Mouse (Mus musculus): ENCODE measurements around the gene Cd59a. TPM values are rescaled to one million over a fixed set of nuclear protein-coding genes. Genes with fewer than 3 reads are reported as not detected.
"Not testable (repeated sequence)": the region's sequence is repeated elsewhere in the genome, so short reads cannot be mapped to it uniquely, and the experiment has no call there.

The Cd59a gene
- 25.5 and 26.5 TPM in 2 replicates for polyA plus RNA-seq (2016; fragmentation: Nextera tagmentation; extraction: Ambion mirVana)

DNA sequence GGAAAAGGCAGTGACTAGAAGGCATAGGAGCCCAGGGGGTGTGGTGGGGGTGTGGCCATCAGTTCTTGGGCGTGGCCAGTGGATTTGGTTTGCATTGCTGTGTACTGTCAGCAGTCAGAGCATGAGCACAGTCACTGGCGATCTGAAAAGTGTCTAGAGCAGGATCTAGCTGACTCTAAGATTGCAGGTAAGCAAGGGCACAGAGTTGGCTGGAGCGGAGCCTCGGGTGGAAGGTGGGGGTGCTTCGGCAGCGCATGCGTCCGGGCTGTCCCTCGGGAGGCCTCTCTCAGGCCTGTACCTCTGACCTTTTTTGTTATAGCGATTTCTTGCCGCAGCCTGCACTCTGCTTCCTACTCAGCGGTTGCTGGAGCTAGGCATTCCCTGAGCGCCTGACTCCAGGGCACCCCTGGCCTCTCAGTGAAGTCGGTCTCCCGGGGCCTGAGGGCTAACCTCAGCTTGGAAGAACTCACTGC is at the start of gene Cd59a:
TSS of gene Cd59a (plus strand) at position 61 of the 473 bp plus-strand sequence.
- Histone ChIP-seq H3K36me3 (no peaks in the 10 kb centered on the region), H3K4me1 (peaks cover 35% of the 10 kb centered on the region), H3K9me3 (replicated peaks) (no peaks in the 10 kb centered on the region), H3K27ac (replicated peaks) (peak within 1 kb of the TSS; percentile 87), H3K4me3 (peak within 1 kb of the TSS; percentile 61), H3K27me3 (ENCODE audit: low read depth, poor library complexity, severe bottlenecking) (no peaks in the 10 kb centered on the region)
- DNase-seq (ENCODE audit: low spot score), result peak; percentile 77
- WGBS, result 4% methylated on average over 15 of the region's 15 CpGs

DNA sequence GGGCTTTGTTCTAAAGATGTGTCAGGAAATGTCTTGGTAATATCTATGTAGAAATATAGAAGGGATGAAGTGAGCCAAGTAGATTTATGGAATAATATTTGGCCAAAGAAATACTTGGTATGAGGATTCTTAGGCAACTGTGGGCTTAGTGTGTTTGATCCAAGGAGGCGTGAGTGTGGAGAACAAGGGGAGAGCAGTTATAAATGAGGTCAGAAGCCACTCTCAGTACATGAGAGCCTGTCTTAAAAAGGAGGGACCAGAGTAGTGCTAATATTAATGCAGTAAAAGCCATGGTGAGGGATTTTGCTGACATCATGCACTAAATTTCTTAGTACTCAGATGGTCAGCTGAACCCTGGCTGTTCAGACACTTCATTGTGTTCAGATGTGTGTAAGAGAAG is 37.2 kb upstream of the Cd59a start:
- no peak overlapping the region for H3K27ac ChIP-seq (replicated peaks)
- H3K36me3 ChIP-seq, result peaks cover 53% of the 10 kb centered on the region
- H3K4me3 ChIP-seq, result no peak overlapping the region
- WGBS, result 82% methylated on average over 1 of the region's 1 CpGs
- no peaks in the 10 kb centered on the region for H3K27me3 ChIP-seq (ENCODE audit: low read depth, poor library complexity, severe bottlenecking)
- H3K4me1 ChIP-seq, result no peaks in the 10 kb centered on the region
- DNase-seq (ENCODE audit: low spot score), result no peak
- H3K9me3 ChIP-seq (replicated peaks), result no peaks in the 10 kb centered on the region

DNA sequence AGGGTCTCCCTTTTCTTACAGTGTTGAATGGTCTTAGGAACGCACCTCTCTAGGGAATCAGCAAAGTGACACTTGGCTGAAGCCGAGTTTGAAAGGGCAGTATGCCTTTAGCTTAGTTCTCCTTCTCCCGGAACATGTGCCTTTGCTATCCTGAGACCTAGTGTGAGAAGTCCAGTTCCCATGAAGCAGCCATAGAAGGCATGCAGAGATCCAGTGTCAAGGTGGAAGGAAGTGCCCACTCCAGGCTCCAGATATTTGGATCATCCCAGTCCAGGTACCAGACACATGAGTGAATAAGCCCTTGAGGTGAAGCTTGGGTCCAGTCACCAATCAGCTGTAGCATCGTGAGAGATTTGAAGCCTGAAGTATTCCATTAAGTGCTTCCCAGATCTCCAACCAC is 36.6 kb upstream of the Cd59a start:
- no peak overlapping the region for H3K4me3 ChIP-seq
- H3K27me3 ChIP-seq (ENCODE audit: low read depth, poor library complexity, severe bottlenecking), result no peaks in the 10 kb centered on the region
- WGBS, result 90% methylated on average over 4 of the region's 4 CpGs
- no peak for DNase-seq (ENCODE audit: low spot score)
- peaks cover 48% of the 10 kb centered on the region for H3K36me3 ChIP-seq
- H3K4me1 ChIP-seq, result no peaks in the 10 kb centered on the region
- no peaks in the 10 kb centered on the region for H3K9me3 ChIP-seq (replicated peaks)
- H3K27ac ChIP-seq (replicated peaks), result no peak overlapping the region

DNA sequence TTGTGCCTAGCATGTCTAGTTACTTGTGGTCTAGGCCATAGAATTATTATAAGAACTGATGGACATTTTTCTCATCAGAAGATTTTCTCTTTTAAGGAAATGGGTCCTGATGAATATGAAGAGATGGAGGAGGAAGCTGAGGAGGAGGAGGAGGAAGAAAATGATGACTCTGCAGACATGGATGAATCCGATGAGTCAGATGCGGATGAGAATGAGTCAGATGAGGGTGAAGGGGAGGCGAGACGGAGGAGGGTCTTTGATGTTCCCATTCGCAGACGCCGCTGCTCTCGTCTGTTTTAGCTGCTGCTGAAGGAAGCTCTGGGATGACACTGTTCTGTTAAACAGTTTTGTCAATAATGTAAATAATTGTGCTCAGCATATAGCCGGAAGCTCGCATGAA is 35.8 kb upstream of the Cd59a start:
- no peaks in the 10 kb centered on the region for H3K27me3 ChIP-seq (ENCODE audit: low read depth, poor library complexity, severe bottlenecking)
- no peak overlapping the region for H3K27ac ChIP-seq (replicated peaks)
- no peaks in the 10 kb centered on the region for H3K9me3 ChIP-seq (replicated peaks)
- no peak overlapping the region for H3K4me3 ChIP-seq
- DNase-seq (ENCODE audit: low spot score), result no peak
- peaks cover 39% of the 10 kb centered on the region for H3K36me3 ChIP-seq
- no peaks in the 10 kb centered on the region for H3K4me1 ChIP-seq
- 86% methylated on average over 10 of the region's 10 CpGs for WGBS

DNA sequence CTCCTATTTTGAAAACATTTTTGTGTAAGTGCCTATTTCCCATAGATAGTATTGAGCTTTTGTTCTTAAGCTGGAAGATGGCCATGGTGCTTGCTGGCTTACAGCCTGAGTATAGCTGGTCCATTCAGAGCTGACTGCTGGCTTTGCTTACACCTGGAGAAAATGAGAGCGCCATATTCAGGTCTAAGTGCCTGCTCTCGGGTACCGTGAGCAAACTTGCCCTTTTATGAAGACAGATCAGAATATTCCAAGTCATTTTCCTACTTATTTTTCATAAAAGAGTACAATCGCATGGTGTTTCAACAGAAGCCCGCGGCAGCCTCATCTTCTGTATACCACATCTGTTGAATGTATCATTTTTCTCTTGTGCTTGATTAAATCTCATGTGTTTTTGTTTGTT is 34.6 kb upstream of the Cd59a start:
- no peak overlapping the region for H3K4me3 ChIP-seq
- no peak for DNase-seq (ENCODE audit: low spot score)
- no peaks in the 10 kb centered on the region for H3K27me3 ChIP-seq (ENCODE audit: low read depth, poor library complexity, severe bottlenecking)
- no peak overlapping the region for H3K27ac ChIP-seq (replicated peaks)
- peaks cover 27% of the 10 kb centered on the region for H3K36me3 ChIP-seq
- 97% methylated on average over 6 of the region's 6 CpGs for WGBS
- H3K9me3 ChIP-seq (replicated peaks), result no peaks in the 10 kb centered on the region
- H3K4me1 ChIP-seq, result no peaks in the 10 kb centered on the region

DNA sequence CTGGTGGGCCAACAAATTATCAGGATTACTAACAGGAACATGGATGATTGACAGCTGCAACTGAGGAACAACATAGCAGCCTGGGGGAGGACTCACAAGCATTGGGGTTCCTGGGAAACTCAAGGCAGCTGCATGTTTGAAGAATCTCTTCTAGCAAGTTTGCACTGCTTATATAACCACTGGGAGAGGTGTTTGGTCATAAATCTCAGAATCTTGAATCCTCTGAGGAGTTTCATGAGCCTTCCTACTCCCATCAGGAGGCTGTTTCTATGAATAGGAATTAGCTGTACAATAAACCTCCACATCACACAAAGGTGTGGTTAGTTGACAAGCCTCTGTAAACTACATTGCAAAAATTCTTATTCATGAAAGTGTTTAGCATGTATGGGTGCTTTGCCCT is 32.9 kb upstream of the Cd59a start:
- Histone ChIP-seq H3K9me3 (replicated peaks) (no peaks in the 10 kb centered on the region), H3K4me3 (no peak overlapping the region), H3K4me1 (no peaks in the 10 kb centered on the region), H3K27ac (replicated peaks) (no peak overlapping the region), H3K27me3 (ENCODE audit: low read depth, poor library complexity, severe bottlenecking) (no peaks in the 10 kb centered on the region), H3K36me3 (peaks cover 27% of the 10 kb centered on the region)
- DNase-seq (ENCODE audit: low spot score), result no peak

DNA sequence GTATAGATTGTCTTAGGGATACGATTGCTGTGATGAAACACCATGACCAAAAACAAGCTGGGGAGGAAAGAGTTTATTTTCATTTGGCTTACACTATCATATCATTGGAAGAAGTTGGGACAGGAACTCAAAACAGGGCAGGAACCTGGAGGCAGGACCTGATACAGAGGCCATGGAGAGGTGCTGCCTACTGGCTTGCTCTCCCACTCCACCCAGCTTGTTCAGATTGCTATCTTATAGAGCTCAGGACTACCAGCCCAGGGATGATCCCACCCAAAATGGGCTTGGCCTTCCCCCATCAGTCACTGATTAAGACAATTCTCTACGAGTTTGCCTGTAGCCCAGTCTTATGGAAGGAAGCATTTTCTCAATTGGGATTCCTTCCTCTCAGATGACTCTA is 31.4 kb upstream of the Cd59a start:
- peaks cover 20% of the 10 kb centered on the region for H3K36me3 ChIP-seq
- WGBS, result 82% methylated on average over 2 of the region's 2 CpGs
- no peaks in the 10 kb centered on the region for H3K27me3 ChIP-seq (ENCODE audit: low read depth, poor library complexity, severe bottlenecking)
- H3K27ac ChIP-seq (replicated peaks), result no peak overlapping the region
- no peaks in the 10 kb centered on the region for H3K9me3 ChIP-seq (replicated peaks)
- H3K4me3 ChIP-seq, result no peak overlapping the region
- no peak for DNase-seq (ENCODE audit: low spot score)
- no peaks in the 10 kb centered on the region for H3K4me1 ChIP-seq

DNA sequence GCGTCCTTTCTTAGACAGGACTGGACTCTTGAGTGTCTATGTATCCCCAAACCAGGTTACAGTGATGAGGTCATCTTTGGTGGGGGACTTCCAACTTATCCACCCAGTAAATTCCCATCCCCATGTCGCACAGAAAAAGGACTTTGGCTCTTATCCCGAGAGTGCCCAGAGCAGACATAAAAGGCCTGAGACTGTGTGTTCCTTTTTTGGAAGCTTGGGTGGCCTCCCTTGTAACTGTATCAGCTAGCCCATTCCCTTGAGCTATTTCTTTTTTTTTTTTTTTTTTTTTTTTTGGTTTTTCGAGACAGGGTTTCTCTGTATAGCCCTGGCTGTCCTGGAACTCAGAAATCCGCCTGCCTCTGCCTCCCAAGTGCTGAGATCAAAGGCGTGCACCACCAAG is 30.1 kb upstream of the Cd59a start, which contains the start of gene Gm10912:
TSS of gene Gm10912 (plus strand) at position 301 of the 400 bp plus-strand sequence.
- DNase-seq (ENCODE audit: low spot score); H3K27ac ChIP-seq (replicated peaks); H3K4me3 ChIP-seq; H3K9me3 ChIP-seq (replicated peaks); H3K27me3 ChIP-seq (ENCODE audit: low read depth, poor library complexity, severe bottlenecking); H3K4me1 ChIP-seq; H3K36me3 ChIP-seq: not testable (repeated sequence)
- 94% methylated on average over 6 of the region's 6 CpGs for WGBS

DNA sequence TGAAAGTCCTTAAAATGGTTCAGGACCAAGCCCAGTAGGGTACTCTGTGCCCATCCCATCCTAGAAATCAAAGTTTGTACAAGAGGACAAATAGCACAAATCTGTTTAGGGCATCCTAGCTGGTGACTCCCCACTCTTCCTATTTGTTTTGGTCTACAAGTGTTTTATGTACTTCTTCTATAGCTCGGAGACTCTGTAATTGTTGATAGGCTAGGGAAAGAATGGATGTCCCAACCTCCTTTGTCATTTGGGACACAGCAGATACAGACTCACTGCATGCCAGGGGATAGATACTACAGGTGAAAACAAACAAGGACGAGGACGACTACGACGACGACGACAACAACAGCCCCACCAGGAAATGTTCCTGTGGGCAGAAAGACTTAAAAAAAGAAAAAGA is 27.2 kb upstream of the Cd59a start, which contains the start of gene Gm10799:
TSS of gene Gm10799 (minus strand) at position 101 of the 400 bp plus-strand sequence.
- H3K4me3 ChIP-seq, result not testable (repeated sequence)
- 81% methylated on average over 7 of the region's 7 CpGs for WGBS

DNA sequence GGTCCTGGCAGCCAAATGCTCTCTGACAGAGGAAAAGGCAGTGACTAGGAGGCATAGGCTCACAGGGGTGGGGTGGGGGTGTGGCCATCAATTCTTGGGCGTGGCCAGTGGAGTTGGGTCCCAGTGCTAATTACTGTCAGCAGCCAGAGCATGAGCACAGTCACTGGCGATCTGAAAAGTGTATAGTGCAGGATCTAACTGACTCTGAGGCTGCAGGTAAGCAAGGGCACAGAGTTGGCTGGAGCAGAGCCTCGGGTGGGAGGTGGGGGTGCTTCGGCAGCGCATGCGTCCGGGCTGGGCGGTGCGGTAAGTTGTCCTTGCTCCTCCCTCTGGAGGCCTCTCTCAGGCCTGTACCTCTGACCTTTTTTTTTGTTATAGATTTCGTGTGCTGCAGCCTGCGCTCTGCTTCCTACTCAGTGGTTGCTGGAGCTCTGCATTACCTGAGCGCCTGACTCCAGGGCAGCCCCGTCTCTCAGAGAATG is 25.9 kb upstream of the Cd59a start, which contains the start of gene Cd59b:
TSS of gene Cd59b (plus strand) at position 146 of the 482 bp plus-strand sequence.
- Histone ChIP-seq H3K27me3 (ENCODE audit: low read depth, poor library complexity, severe bottlenecking) (no peaks in the 10 kb centered on the region), H3K9me3 (replicated peaks) (0 out of 2 replicates have a peak, but pooled peaks cover 7% of the 10 kb centered on the region), H3K4me3 (peak within 1 kb of the TSS; percentile 53), H3K27ac (replicated peaks) (peak within 1 kb of the TSS; percentile 72), H3K4me1 (peaks cover 8% of the 10 kb centered on the region), H3K36me3 (no peaks in the 10 kb centered on the region)
- DNase-seq (ENCODE audit: low spot score), result peak; percentile 67
- 11% methylated on average over 13 of the region's 13 CpGs for WGBS

More for the DNA sequence above, 27.2 kb upstream of the Cd59a start, which contains the start of gene Gm10799:
- not testable (repeated sequence) for H3K36me3 ChIP-seq; H3K4me1 ChIP-seq; DNase-seq (ENCODE audit: low spot score); H3K27ac ChIP-seq (replicated peaks); H3K27me3 ChIP-seq (ENCODE audit: low read depth, poor library complexity, severe bottlenecking); H3K9me3 ChIP-seq (replicated peaks)

DNA sequence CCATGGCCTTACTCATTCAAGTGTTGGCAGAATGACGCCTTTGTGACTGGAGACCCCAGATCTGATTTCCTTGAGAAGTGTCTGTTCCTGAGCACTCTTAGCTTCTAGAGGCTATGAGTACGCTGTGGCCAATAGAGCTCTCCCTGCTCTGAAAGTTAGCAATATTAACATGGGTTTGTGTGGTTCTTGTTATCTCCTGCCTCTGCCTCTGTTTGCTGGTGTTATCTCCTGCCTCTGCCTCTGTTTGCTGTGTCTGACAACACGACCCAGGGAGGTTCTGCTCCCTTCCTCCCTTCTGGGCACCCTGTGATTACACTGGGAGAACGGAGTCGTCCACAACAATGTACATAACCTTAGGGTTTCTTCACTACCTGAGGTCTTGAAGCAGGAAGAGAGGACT is 17.3 kb upstream of the Cd59a start:
- not testable (repeated sequence) for H3K36me3 ChIP-seq; H3K9me3 ChIP-seq (replicated peaks); DNase-seq (ENCODE audit: low spot score); H3K27ac ChIP-seq (replicated peaks); H3K27me3 ChIP-seq (ENCODE audit: low read depth, poor library complexity, severe bottlenecking); H3K4me1 ChIP-seq; H3K4me3 ChIP-seq
- WGBS, result 70% methylated on average over 5 of the region's 5 CpGs

DNA sequence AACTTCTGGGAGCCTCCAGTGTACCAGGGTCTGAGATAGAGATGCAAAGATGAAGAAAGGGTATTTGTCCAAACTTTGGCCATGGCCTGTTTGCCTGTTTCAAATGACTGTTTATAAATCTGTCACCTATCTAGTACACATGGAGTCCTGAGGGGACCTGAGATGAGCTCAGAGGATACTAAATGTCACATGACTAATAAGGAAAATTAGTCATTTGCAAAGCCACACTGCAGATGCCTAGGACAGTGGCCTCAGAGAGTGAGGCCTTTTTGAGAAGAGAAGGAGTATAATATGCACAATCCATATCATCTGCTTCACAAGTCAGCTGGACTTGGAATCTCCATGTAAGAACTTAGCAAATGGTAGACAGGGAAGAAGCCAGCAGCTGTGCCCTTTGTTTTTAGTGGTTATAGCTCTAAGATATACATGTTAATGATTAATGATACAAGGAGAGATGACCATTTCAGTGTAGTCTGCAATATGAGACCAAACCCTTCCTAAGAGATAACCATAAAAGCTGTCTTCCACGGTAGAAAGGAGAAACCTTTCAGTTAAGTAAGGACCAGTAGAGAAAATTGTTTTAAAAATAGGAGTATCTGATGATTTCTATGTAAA is 14.1 kb upstream of the Cd59a start:
- H3K27ac ChIP-seq (replicated peaks); H3K9me3 ChIP-seq (replicated peaks); DNase-seq (ENCODE audit: low spot score); H3K36me3 ChIP-seq; H3K27me3 ChIP-seq (ENCODE audit: low read depth, poor library complexity, severe bottlenecking); H3K4me1 ChIP-seq; H3K4me3 ChIP-seq: not testable (repeated sequence)
- WGBS, result no CpG with 5 or more reads among the region's 1 CpGs

DNA sequence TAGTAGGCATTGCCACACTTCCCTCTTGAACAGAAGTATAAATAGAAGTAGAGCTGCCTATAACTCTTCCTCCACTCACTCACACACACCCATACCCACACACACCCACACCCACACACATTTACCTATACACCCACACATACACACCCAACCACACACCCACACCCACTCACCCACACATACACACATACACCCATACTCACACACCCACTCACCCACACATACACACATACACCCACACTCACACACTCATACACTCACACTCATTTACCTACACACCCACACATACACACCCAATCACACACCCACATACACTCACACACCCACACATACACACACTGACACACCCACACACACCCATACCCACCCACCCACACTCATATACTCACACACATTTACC is 13.1 kb upstream of the Cd59a start:
- Histone ChIP-seq H3K27me3 (ENCODE audit: low read depth, poor library complexity, severe bottlenecking) (no peaks in the 10 kb centered on the region), H3K4me1 (no peaks in the 10 kb centered on the region), H3K36me3 (no peaks in the 10 kb centered on the region), H3K4me3 (no peak overlapping the region), H3K9me3 (replicated peaks) (no peaks in the 10 kb centered on the region), H3K27ac (replicated peaks) (no peak overlapping the region)
- DNase-seq (ENCODE audit: low spot score), result no peak

Data from midbrain, embryonic 10.5 days (tissue).